Mouse (Mus musculus): ENCODE results near the gene Gpha2. TPM values are rescaled to one million over a fixed set of nuclear protein-coding genes. Genes with fewer than 3 reads are reported as not detected.

The Gpha2 gene
- polyA plus RNA-seq, 1 experiment, result 0.48 TPM

DNA sequence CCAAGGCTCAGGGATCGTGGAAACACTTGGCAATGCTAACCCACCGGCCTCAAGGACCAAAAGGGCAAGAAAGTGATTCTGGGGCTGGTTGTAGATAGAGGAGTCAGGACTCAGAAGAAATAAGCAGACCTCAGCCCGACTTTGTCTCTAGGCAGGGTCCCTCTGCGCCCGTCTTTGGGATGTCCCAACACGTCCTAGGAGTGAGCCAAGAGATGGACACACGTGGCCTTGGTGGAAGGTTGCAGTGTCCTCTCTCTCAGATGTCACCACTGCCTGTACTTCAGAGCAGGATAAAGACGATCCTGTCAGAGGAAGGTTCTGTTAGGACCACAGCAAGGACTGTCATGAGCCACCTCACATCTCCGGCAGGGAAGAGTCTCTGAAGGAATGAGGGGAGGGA is 44.5 kb downstream of the Gpha2 start:
- no peak for DNase-seq (ENCODE audit: low read depth, low spot score)
- WGBS, result 39% methylated on average over 9 of the region's 9 CpGs

DNA sequence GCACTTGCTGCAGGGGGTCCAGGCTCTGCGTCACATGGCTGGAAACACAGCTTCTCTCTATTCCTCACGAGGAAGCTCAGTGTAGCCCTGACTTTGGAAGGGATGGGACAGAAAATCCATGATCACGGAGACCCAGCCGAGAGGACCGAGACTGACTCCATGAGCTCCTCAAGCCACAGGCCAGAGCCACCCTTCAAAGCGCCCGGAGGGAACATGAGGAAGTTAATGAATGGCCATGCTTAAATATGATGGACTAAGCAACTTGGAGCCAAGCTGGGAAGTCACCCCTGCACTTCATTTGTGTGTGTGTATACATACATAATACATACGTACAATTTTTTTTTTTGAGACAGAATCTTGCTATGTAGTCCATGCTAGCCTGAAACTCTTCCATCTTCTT is 45.0 kb downstream of the Gpha2 start:
- no peak for DNase-seq (ENCODE audit: low read depth, low spot score)
- 36% methylated on average over 8 of the region's 8 CpGs for WGBS

DNA sequence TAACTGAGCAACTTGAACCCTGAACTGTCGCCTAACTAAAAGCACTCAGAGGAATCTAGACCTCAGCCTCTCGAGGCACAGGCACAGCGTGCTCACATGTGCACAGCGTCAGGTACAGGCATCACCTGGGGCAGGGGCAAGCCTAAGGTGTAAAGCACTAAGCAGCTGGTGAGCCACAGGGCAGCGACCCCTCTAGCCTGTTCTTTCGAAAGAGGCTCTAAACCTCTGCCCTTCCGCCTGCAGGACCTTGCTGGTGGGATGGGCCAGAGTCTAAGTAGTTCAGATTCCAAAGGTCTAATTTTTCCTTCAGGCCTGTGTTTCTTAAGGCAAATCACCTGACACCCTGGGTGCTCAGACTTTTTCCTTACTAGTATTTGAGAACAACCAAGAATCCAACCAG is 45.9 kb downstream of the Gpha2 start:
- WGBS, result 50% methylated on average over 7 of the region's 7 CpGs
- DNase-seq (ENCODE audit: low read depth, low spot score), result no peak

DNA sequence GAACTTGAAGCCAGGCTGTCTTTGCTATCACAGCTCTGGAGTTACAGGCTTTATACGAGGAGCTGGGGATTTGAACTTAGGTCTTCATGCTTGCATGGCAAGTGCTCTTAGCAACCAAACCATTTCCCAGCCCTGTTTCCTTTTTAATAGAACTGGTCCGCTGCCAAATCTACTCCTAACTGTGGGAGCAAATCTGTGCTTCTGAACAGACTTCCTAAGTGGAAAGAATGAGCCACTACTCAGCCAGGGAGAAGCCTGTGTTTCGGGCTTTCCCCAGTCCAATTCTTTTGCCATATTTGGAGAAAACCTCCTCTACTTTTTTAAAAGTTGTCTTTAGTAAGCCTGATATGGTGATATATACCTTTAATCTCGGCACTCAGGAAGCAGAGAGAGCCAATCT is 46.6 kb downstream of the Gpha2 start:
- DNase-seq (ENCODE audit: low read depth, low spot score), result no peak
- 46% methylated on average over 4 of the region's 4 CpGs for WGBS

DNA sequence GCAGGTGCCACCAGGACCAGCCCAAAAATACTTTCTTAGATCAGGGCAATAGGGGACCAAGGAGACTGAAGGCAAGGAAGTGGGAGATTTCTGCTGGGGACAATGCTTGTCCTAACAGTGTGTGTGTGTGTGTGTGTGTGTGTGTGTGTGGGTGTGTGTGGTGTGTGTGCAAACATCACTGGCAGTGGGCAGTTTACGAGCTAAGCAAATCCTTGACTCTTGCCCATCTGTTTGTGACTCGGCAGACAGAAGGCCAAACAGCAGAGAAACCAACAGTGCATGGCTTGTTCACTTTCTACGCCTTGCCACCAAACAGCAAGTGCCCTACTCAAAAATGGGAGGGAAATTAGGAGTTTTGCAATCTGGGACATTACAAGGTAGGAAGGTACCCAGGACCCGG is 47.4 kb downstream of the Gpha2 start:
- DNase-seq (ENCODE audit: low read depth, low spot score), result no peak
- WGBS, result 36% methylated on average over 4 of the region's 4 CpGs

DNA sequence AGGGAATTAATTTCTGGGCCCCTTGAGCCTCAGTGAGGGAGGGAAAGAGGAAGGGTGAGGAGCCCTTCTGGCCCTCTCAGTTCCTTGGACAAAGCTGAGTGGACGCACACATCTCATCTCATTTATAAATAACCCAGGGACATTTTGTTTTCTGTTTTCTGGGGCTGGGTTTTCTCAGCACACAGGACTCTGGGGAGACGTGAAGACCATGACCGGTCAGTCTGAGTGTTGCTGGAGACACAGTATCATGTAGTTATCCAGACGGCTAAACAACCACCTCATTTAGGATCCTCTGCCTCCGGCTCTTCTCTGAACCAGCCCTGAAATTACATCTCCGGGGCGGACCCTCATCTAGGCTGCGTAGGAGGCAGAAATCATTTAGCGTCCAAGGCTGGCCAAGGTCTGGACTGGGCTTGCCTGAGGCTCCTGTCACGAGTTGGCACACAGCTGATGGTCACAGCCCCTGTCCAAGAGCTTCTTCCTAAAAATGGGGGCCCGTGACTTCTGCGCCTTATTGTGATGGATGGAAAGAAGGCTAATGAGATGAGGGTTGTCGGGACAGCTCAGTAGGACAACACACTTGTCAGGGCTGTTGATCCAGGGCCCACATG is 47.9 kb downstream of the Gpha2 start:
- no peak for DNase-seq (ENCODE audit: low read depth, low spot score)
- WGBS, result 86% methylated on average over 13 of the region's 13 CpGs

DNA sequence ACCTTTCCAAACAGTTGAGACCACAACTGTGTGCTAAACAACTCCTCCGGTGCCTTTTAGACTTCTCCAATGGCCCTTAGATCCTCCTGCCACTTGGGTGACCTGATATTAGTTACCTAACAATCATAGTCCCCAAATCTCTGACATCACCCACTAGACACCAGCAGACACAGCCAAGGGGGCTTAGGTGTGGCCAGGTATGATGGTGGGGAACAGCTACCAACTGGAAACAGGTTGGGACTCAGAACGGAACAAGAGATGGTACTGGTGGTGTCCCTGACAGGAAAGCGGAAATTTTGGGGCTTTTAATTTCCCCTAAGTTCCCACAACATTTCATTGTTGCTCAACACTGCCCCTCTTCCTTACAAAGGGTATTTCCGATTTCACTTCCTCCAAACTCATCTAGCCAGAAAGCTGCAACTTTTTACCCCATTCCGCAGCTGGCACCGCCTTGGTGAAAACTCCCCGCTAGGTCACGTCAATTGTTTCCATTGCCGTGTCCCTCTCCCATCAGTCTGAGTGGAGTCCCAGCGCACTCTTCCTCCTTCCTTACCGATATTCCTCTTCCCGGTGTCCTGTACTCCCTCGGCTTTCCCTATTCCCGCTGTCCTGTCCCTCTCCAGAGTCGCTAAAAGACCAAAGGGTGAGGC is 49.7 kb downstream of the Gpha2 start:
- no peak for DNase-seq (ENCODE audit: low read depth, low spot score)
- WGBS, result 5% methylated on average over 15 of the region's 15 CpGs

DNA sequence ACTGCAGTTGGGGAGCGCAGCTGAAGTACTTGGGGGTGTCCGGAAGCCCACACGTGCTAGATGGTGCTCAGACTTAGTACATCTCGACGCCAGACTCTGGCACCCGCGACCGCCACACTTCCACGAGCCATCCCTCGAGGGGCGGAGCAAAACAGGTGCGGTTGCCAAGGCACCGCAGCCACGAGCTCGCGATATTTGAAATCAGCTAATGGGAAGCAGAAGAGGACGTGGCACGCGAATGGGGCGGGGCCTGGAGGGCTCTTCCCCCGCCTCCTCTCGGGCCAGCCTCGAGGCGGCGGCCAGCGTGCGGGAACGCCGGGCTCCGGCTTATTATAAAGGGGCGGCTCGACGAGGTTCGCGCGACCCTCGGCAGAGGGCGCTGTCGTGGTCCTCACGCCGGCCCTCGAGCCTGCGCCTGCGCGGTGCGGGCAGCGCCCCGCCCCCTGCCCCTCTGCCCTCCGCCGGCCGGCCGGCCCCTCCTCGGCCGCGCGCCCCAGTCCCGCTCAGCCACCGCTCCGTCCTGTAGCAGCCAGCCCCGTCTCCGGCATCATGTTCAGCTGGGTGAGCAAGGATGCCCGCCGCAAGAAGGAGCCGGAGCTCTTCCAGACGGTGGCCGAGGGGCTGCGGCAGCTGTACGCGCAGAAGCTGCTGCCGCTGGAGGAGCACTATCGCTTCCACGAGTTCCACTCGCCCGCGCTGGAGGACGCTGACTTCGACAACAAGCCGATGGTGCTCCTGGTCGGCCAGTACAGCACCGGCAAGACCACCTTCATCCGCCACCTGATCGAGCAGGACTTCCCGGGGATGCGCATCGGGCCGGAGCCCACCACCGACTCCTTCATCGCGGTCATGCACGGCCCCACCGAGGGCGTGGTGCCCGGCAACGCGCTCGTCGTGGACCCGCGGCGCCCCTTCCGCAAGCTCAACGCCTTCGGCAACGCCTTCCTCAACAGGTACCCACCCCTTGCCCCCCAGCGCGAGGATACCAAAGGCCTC is 50.5 kb downstream of the Gpha2 start, which contains the start of gene Ehd1:
TSS of gene Ehd1 (plus strand) at position 300 of the 996 bp plus-strand sequence.
- under 1% methylated on average over 106 of the region's 106 CpGs for WGBS

More for the DNA sequence above, 50.5 kb downstream of the Gpha2 start, which contains the start of gene Ehd1:
- no peak for DNase-seq (ENCODE audit: low read depth, low spot score)

Other genes starting within 250 kb of the Gpha2 start
- 0.05 TPM in 1 of 2 replicates, not detected in the other for gene Slc22a20, start 240.2 kb upstream of the Gpha2 start, polyA plus RNA-seq (2012; rRNA removed)
- gene Capn1, start 210.5 kb upstream of the Gpha2 start, polyA plus RNA-seq (2012; rRNA removed), result 102 and 120 TPM in 2 replicates
- 76.7 and 86.7 TPM in 2 replicates for gene Syvn1, start 179.8 kb upstream of the Gpha2 start, polyA plus RNA-seq (2012; rRNA removed)
- 25.2 and 26.8 TPM in 2 replicates for gene Mrpl49, start 168.6 kb upstream of the Gpha2 start, polyA plus RNA-seq (2012; rRNA removed)
- gene Fau, start 168.5 kb upstream of the Gpha2 start, polyA plus RNA-seq (2012; rRNA removed), result 1,267 and 1,718 TPM in 2 replicates
- gene Znhit2, start 165.2 kb upstream of the Gpha2 start, polyA plus RNA-seq (2012; rRNA removed), result 34.9 and 42.3 TPM in 2 replicates
- gene Tm7sf2, start 158.0 kb upstream of the Gpha2 start, polyA plus RNA-seq (2012; rRNA removed), result 66.0 and 68.4 TPM in 2 replicates
- 77.1 and 79.7 TPM in 2 replicates for gene Vps51, start 149.1 kb upstream of the Gpha2 start, polyA plus RNA-seq (2012; rRNA removed)
- gene Tmem262, start 146.3 kb upstream of the Gpha2 start, polyA plus RNA-seq (2012; rRNA removed), result 0.37 and 0.38 TPM in 2 replicates
- 0.50 TPM in 1 of 2 replicates, not detected in the other for gene Gm28374, start 144.1 kb upstream of the Gpha2 start, polyA plus RNA-seq (2012; rRNA removed)
- 79.9 and 96.7 TPM in 2 replicates for gene Zfpl1, start 141.4 kb upstream of the Gpha2 start, polyA plus RNA-seq (2012; rRNA removed)
- gene Cdca5, start 141.4 kb upstream of the Gpha2 start, polyA plus RNA-seq (2012; rRNA removed), result 11.6 and 15.7 TPM in 2 replicates
- 0.15 TPM in 1 of 2 replicates, not detected in the other for gene AC131692.1, start 132.0 kb upstream of the Gpha2 start, polyA plus RNA-seq (2012; rRNA removed)
- 1,535 and 1,726 TPM in 2 replicates for gene Naaladl1, start 120.6 kb upstream of the Gpha2 start, polyA plus RNA-seq (2012; rRNA removed)
- 21.4 and 24.2 TPM in 2 replicates for gene Sac3d1, start 107.7 kb upstream of the Gpha2 start, polyA plus RNA-seq (2012; rRNA removed)
- gene Snx15, start 98.1 kb upstream of the Gpha2 start, polyA plus RNA-seq (2012; rRNA removed), result 40.7 and 47.6 TPM in 2 replicates
- gene Batf2, start 85.4 kb upstream of the Gpha2 start, polyA plus RNA-seq (2012; rRNA removed), result 123 and 147 TPM in 2 replicates
- 68.6 and 69.0 TPM in 2 replicates for gene Arl2, start 84.8 kb upstream of the Gpha2 start, polyA plus RNA-seq (2012; rRNA removed)
- 1.2 and 1.9 TPM in 2 replicates for gene Majin, start 42.0 kb upstream of the Gpha2 start, polyA plus RNA-seq (2012; rRNA removed)
- gene Ppp2r5b, start 9.5 kb downstream of the Gpha2 start, polyA plus RNA-seq (2012; rRNA removed), result 38.1 and 44.0 TPM in 2 replicates
- gene Atg2a, start 15.3 kb downstream of the Gpha2 start, polyA plus RNA-seq (2012; rRNA removed), result 23.3 and 32.0 TPM in 2 replicates
- 142 and 291 TPM in 2 replicates for gene Ehd1, start 50.3 kb downstream of the Gpha2 start, polyA plus RNA-seq (2012; rRNA removed)
- gene Cdc42bpg, start 80.1 kb downstream of the Gpha2 start, polyA plus RNA-seq (2012; rRNA removed), result 20.7 and 32.6 TPM in 2 replicates
- gene Men1, start 108.6 kb downstream of the Gpha2 start, polyA plus RNA-seq (2012; rRNA removed), result 35.5 and 40.5 TPM in 2 replicates
- gene Map4k2, start 114.8 kb downstream of the Gpha2 start, polyA plus RNA-seq (2012; rRNA removed), result 40.8 and 64.0 TPM in 2 replicates
- gene Sf1, start 137.3 kb downstream of the Gpha2 start, polyA plus RNA-seq (2012; rRNA removed), result 61.1 and 86.4 TPM in 2 replicates
- gene Pygm, start 158.0 kb downstream of the Gpha2 start, polyA plus RNA-seq (2012; rRNA removed), result 7.9 and 10.2 TPM in 2 replicates
- gene Rasgrp2, start 173.0 kb downstream of the Gpha2 start, polyA plus RNA-seq (2012; rRNA removed), result 41.0 and 41.9 TPM in 2 replicates
- 1.5 and 2.1 TPM in 2 replicates for gene Nrxn2, start 192.4 kb downstream of the Gpha2 start, polyA plus RNA-seq (2012; rRNA removed)

All from large intestine, adult 2 months (tissue).